Mouse (Mus musculus): ENCODE data around the gene Gtf2h5. TPM values are rescaled to one million over a fixed set of nuclear protein-coding genes. Genes with fewer than 3 reads are reported as not detected.

Gene Gtf2h5
- total RNA-seq, 2 experiments from 2014 or later: 43.0 to 46.0 TPM

DNA sequence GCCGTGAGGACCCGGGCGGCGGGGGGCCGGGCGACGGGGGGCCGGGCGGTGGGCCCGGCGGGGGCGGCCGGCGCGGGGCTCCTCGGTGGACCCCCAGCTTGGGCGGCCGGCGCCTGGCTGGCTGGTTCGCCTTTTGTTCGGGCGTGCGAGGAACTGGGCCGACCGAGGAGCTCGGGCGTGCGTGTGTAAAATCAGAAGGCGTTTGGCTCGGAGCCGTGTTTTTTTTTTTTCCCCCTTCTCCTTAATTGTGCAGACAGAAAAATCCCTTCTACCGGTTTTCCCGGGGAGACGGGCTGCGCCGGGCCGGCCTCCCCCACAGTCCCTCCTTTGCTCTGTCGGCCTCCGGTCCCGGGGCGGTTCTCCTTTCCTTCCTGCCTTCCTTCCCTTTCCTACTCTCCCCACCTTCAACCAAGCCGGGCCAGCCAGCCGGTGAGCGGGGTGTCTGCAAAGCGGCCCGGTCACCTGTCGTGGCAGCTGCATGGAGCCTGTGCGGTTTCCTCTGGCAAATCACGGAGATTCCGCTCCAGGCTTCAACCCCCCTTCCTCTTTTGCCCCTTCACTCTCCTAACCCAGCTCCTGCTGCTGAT, 27.5 kb downstream of the Gtf2h5 start:
- intact Hi-C loops (cut with DNase I): loop anchor here (5.0 kb wide), 1 partner anchor 50 kb away; no protein-coding TSS in a partner anchor
- DNase-seq: peak; percentile 26 to 48

- no peak for DNase-seq
- intact Hi-C loops (cut with DNase I): loop anchor here (5.0 kb wide), 1 partner anchor 49 kb away; no protein-coding TSS in a partner anchor
Measured at GRCm38 (mm10) chr17:6108175-6108574, 28.6 kb downstream of the Gtf2h5 start.

DNA sequence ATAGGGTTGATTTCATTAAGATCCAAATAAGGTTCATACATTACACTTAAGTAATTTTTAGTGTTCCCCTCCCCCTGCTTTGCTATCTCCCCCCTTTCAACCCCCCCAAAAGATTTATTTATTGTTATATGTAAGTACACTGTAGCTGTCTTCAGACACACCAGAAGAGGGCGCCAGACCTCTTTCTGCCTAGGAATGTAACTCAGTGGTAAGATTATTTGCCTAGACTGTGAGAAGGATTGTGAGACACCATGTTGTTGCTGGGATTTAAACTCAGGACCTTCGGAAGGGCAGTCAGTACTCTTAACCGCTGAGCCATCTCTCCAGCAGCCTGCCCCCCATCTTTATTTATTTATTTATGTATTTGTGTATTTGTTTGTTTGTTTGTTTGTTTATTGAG, 31.4 kb downstream of the Gtf2h5 start:
- intact Hi-C loops (cut with DNase I): no loop called here
- DNase-seq: no peak

- intact Hi-C loops (cut with DNase I): no loop called here
- no peak for DNase-seq
Measured at GRCm38 (mm10) chr17:6113653-6114052, 34.1 kb downstream of the Gtf2h5 start.

GRCm38 (mm10) chr17:6115085-6115484, 35.5 kb downstream of the Gtf2h5 start:
- intact Hi-C loops (cut with DNase I): no loop called here
- no peak for DNase-seq

DNA sequence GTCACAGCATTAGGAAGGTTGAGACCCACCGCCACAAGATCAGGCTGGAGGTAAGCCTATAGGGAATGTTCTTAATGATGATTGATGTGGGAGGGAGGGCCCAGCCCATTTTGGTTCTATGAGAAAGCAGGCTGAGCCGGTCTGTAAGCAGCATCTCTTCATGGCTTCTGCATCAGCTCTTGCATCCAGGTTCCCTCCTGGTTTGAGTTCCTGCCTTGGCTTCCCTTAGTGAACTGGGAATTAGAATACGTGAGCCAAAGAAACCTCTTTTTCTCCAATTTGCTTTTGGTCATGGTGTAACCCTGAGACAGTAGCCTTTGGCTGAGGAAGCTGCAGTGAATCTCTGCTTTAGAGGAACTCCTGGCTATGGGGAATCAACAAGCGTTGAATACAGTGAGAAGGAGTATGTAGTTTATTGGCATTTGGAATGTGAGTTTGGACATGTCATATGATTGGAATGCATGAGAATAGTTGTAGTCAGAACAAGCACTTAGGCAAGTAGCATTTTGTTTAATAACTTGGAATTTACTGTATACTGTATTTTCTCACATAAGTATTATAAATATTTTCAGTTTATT, 37.7 kb downstream of the Gtf2h5 start:
- intact Hi-C loops (cut with DNase I): no loop called here
- no peak for DNase-seq

DNA sequence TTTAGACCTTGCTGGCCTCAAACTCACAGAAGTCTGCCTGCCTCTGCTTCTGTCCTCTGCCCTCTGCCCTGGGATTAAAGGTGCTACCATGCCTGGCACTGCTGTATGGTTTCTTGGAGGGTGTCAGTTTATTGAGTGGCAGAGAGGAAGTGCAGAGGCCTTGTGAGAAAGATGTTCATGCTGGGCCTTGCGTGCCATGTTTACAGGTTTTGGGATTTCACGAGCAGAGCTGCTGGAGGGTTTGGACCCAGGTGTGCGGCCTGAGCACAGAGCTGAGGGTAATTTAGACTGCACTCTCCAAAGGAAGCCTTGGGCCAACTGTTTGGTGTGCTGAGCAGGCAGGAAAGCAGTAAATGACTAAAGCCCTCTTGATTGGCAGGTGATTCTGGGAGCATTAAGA, 38.3 kb downstream of the Gtf2h5 start:
- intact Hi-C loops (cut with DNase I): no loop called here
- DNase-seq: no peak

DNA sequence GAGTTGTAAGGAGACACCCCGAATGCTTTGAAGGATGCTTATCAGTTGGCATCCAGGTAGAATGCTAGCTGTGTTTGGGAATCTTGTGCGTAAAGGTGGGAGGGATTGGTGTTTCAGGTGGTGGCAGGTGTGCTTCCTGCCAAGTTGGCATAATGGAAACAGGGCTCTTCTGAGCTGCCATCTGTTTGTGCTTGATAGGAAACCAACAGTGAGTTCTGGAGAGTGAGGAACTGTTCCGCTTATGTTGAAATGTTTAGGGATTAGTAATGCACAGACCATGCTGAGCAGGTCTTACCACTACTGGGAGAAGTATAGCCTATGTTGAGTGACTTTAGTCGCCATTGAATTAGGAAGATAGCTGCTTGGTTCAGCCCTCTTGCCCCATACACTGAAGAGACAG, 39.3 kb downstream of the Gtf2h5 start:
- DNase-seq: no peak
- intact Hi-C loops (cut with DNase I): no loop called here

DNA sequence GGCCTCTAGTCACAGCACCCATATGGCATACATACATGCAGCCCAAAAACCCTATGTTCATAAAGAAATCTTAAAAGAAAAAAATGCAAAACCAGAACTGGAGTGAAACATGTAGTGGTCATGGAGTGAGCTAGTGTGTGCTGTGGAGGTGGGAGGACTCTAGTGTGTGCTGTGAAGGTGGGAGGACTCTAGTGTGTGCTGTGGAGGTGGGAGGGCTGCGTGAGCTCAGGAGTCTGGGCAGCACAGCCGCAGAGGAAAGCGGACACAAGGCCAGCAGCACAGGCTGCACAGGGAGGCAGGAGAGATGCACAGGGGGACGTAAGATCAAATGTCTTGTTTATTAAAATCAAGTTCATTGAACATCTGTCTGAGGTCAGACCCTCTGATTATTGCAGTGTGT, 44.2 kb downstream of the Gtf2h5 start:
- intact Hi-C loops (cut with DNase I): no loop called here
- DNase-seq: no peak

DNA sequence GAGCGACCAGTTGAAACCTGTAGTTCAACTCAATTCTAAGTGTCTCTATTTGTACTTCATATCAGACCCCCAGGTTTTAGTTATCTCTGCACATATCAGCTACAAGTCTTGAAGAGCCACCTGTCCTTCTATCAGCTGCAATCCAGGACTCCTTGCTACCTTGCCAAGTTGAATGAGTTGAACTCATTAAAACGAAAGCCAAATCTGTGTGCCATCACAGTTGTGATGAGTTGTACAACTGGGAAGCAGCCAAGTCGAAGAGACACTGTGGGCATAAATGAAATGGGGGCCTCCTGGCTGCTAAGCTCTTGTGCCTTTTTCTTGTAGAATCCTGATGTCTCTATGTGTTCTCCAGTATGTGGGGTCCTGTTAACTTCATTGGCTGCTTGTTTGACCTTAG, 45.9 kb downstream of the Gtf2h5 start:
- intact Hi-C loops (cut with DNase I): no loop called here
- DNase-seq: no peak

DNA sequence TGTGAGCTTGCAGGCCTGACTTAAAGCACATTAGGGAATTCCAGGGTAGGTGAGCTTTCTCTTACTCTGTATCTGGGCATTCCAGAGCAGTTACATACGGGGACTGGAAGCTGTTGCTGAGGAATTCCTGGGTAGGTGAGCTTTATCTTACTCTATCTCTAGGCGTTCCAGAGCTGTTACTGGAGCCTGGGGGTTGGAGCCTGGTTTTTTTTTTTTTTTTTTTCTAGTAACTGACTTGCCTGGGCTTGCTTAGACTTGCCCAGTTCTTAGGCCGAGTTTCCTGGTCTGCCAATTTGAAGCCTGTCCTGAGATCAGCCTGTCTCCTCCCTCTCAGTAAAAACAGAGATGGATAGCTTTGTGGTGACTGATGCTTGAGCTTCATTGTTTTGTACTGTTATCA, 48.5 kb downstream of the Gtf2h5 start:
- intact Hi-C loops (cut with DNase I): no loop called here
- no peak for DNase-seq

DNA sequence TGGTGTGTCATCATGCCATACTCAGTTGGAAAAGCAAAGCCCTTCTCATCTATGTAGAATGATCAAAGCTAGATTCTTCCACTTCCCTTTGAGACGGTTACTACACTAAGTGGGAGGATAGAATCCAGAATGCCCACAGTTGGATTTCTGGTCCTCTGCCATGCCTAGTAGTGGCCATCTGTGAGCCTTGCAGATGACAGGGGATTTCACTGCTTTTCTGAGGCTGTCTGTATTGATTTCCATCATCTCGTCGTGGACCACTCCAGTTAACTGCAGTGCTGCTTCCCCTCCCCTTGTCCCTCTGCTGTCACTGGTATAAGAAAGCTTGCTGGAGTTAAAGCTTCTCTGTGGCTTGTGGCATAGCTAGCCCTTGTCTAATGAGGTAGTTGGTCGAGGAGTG, 49.8 kb downstream of the Gtf2h5 start:
- DNase-seq: no peak
- intact Hi-C loops (cut with DNase I): no loop called here

- DNase-seq: no peak
- intact Hi-C loops (cut with DNase I): no loop called here
Measured at GRCm38 (mm10) chr17:6131083-6131482, 51.5 kb downstream of the Gtf2h5 start.

Small RNAs within 50 kb of the gene (microRNA-seq; reads per million reads assigned to microRNA genes)
- 0 reads per million in 2 experiments for gene Gm22774

Other genes starting within 250 kb of the Gtf2h5 start
- gene Snx9, start 238.5 kb upstream of the Gtf2h5 start, total RNA-seq (2021): 10 to 100 TPM; 21.4 to 22.6 TPM
- gene Synj2, start 138.5 kb upstream of the Gtf2h5 start, total RNA-seq (2021): 10 to 100 TPM; 27.2 to 47.5 TPM
- 1 to 10 TPM; 4.5 to 5.2 TPM for gene Serac1, start within 50 bp of the Gtf2h5 start, total RNA-seq (2021)
- 100 to 1,000 TPM; 103 to 106 TPM for gene Tulp4, start 26.7 kb downstream of the Gtf2h5 start, total RNA-seq (2021)
- gene Tmem181a, start 177.1 kb downstream of the Gtf2h5 start, total RNA-seq (2021): 1 to 10 TPM; 3.8 to 4.5 TPM
- 1 to 10 TPM; 2.0 to 4.0 TPM for gene Dynlt1a, start 237.7 kb downstream of the Gtf2h5 start, total RNA-seq (2021)